Mouse (Mus musculus) megakaryocyte, adult 5-6 weeks (primary cell): ENCODE measurements around the gene Hmg20b. TPM values are rescaled to one million over a fixed set of nuclear protein-coding genes. Genes with fewer than 3 reads are reported as not detected.

ENCODE experiments used
- total RNA-seq, 2 experiments: library from RNA; stranded (forward) in 1 of 2; stranded (reverse) in 1 of 2; fragments of 153-499, 151-499 nt in 1 of 2; fragments of 221-1000, 200-1000 nt in 1 of 2; gene quantifications; 2 replicates each; pipeline versions ENCODE4 v1.2.3 to v1.2.4; 2015 to 2017

Hmg20b gene
- total RNA-seq, 2 experiments from 2014 or later: 24.5 to 33.0 TPM

Other genes starting within 250 kb of the Hmg20b start
Only the 30 nearest of the 32 such genes appear.
- gene Zbtb7a, start 215.3 kb downstream of the Hmg20b start, total RNA-seq (2015): 25.0 and 27.0 TPM in 2 replicates
- gene Zbtb7a, start 215.3 kb downstream of the Hmg20b start, total RNA-seq (2017): 8.8 and 14.5 TPM in 2 replicates
- 10.1 and 13.7 TPM in 2 replicates for gene Pias4, start 182.6 kb downstream of the Hmg20b start, total RNA-seq (2015)
- gene Pias4, start 182.6 kb downstream of the Hmg20b start, total RNA-seq (2017): 12.9 and 13.3 TPM in 2 replicates
- 394 and 408 TPM in 2 replicates for gene Eef2, start 173.8 kb downstream of the Hmg20b start, total RNA-seq (2015)
- gene Eef2, start 173.8 kb downstream of the Hmg20b start, total RNA-seq (2017): 983 and 1,066 TPM in 2 replicates
- 9.8 and 12.7 TPM in 2 replicates for gene Dapk3, start 167.5 kb downstream of the Hmg20b start, total RNA-seq (2015)
- gene Dapk3, start 167.5 kb downstream of the Hmg20b start, total RNA-seq (2017): 27.5 and 36.6 TPM in 2 replicates
- not detected in 2 replicates for gene 4930442H23Rik, start 166.6 kb downstream of the Hmg20b start, total RNA-seq (2015)
- gene 4930442H23Rik, start 166.6 kb downstream of the Hmg20b start, total RNA-seq (2017): not detected in 2 replicates
- not detected in 2 replicates for gene Nmrk2, start 148.4 kb downstream of the Hmg20b start, total RNA-seq (2015)
- not detected in 2 replicates for gene Nmrk2, start 148.4 kb downstream of the Hmg20b start, total RNA-seq (2017)
- not detected in 2 replicates for gene Atcay, start 119.6 kb downstream of the Hmg20b start, total RNA-seq (2015)
- gene Atcay, start 119.6 kb downstream of the Hmg20b start, total RNA-seq (2017): not detected in 2 replicates
- not detected in 2 replicates for gene Zfr2, start 117.3 kb downstream of the Hmg20b start, total RNA-seq (2015)
- 0.16 and 0.26 TPM in 2 replicates for gene Zfr2, start 117.3 kb downstream of the Hmg20b start, total RNA-seq (2017)
- 5.4 and 5.9 TPM in 2 replicates for gene Matk, start 97.5 kb downstream of the Hmg20b start, total RNA-seq (2015)
- gene Matk, start 97.5 kb downstream of the Hmg20b start, total RNA-seq (2017): 7.5 and 8.1 TPM in 2 replicates
- 52.1 and 67.0 TPM in 2 replicates for gene Mrpl54, start 83.5 kb downstream of the Hmg20b start, total RNA-seq (2015)
- gene Mrpl54, start 83.5 kb downstream of the Hmg20b start, total RNA-seq (2017): 97.4 and 154 TPM in 2 replicates
- gene Apba3, start 83.5 kb downstream of the Hmg20b start, total RNA-seq (2015): 16.4 and 20.2 TPM in 2 replicates
- gene Apba3, start 83.5 kb downstream of the Hmg20b start, total RNA-seq (2017): 11.5 and 15.0 TPM in 2 replicates
- gene Tjp3, start 58.9 kb downstream of the Hmg20b start, total RNA-seq (2015): 3.4 and 3.7 TPM in 2 replicates
- gene Tjp3, start 58.9 kb downstream of the Hmg20b start, total RNA-seq (2017): 5.0 and 6.5 TPM in 2 replicates
- 28.0 and 31.7 TPM in 2 replicates for gene Pip5k1c, start 57.5 kb downstream of the Hmg20b start, total RNA-seq (2015)
- 40.4 and 46.1 TPM in 2 replicates for gene Pip5k1c, start 57.5 kb downstream of the Hmg20b start, total RNA-seq (2017)
- 4.5 and 7.4 TPM in 2 replicates for gene Cactin, start 29.4 kb downstream of the Hmg20b start, total RNA-seq (2015)
- 16.2 and 20.6 TPM in 2 replicates for gene Cactin, start 29.4 kb downstream of the Hmg20b start, total RNA-seq (2017)
- 0.34 and 0.85 TPM in 2 replicates for gene Tbxa2r, start 21.7 kb downstream of the Hmg20b start, total RNA-seq (2015)
- gene Tbxa2r, start 21.7 kb downstream of the Hmg20b start, total RNA-seq (2017): 0.07 and 0.28 TPM in 2 replicates
- gene Gipc3, start 7.2 kb downstream of the Hmg20b start, total RNA-seq (2015): not detected in 2 replicates
- not detected in 2 replicates for gene Gipc3, start 7.2 kb downstream of the Hmg20b start, total RNA-seq (2017)
- 4.1 and 4.6 TPM in 2 replicates for gene Mfsd12, start 7.0 kb upstream of the Hmg20b start, total RNA-seq (2015)
- 7.4 TPM in 2 replicates for gene Mfsd12, start 7.0 kb upstream of the Hmg20b start, total RNA-seq (2017)
- 0.49 and 1.3 TPM in 2 replicates for gene 4930404N11Rik, start 15.3 kb upstream of the Hmg20b start, total RNA-seq (2015)
- 0.37 and 0.49 TPM in 2 replicates for gene 4930404N11Rik, start 15.3 kb upstream of the Hmg20b start, total RNA-seq (2017)
- gene Fzr1, start 28.0 kb upstream of the Hmg20b start, total RNA-seq (2015): 22.7 and 23.8 TPM in 2 replicates
- 20.9 and 24.0 TPM in 2 replicates for gene Fzr1, start 28.0 kb upstream of the Hmg20b start, total RNA-seq (2017)
- gene Dohh, start 33.9 kb upstream of the Hmg20b start, total RNA-seq (2015): 5.4 and 5.7 TPM in 2 replicates
- 21.9 and 42.4 TPM in 2 replicates for gene Dohh, start 33.9 kb upstream of the Hmg20b start, total RNA-seq (2017)
- gene Gm48551, start 34.0 kb upstream of the Hmg20b start, total RNA-seq (2015): 0.83 and 2.9 TPM in 2 replicates
- gene Gm48551, start 34.0 kb upstream of the Hmg20b start, total RNA-seq (2017): 0.33 TPM in 1 of 2 replicates, not detected in the other
- gene Gm48552, start 38.5 kb upstream of the Hmg20b start, total RNA-seq (2015): not detected in 2 replicates
- gene Gm48552, start 38.5 kb upstream of the Hmg20b start, total RNA-seq (2017): 0.26 and 1.4 TPM in 2 replicates
- gene Smim24, start 42.6 kb upstream of the Hmg20b start, total RNA-seq (2015): 30.6 and 34.0 TPM in 2 replicates
- 6.5 and 11.5 TPM in 2 replicates for gene Smim24, start 42.6 kb upstream of the Hmg20b start, total RNA-seq (2017)
- gene Nfic, start 105.2 kb upstream of the Hmg20b start, total RNA-seq (2015): 51.4 and 54.5 TPM in 2 replicates
- gene Nfic, start 105.2 kb upstream of the Hmg20b start, total RNA-seq (2017): 6.2 and 8.6 TPM in 2 replicates
- gene Celf5, start 132.2 kb upstream of the Hmg20b start, total RNA-seq (2015): not detected in 2 replicates
- 0.24 TPM in 1 of 2 replicates, not detected in the other for gene Celf5, start 132.2 kb upstream of the Hmg20b start, total RNA-seq (2017)
- 55.8 and 62.8 TPM in 2 replicates for gene Ncln, start 145.9 kb upstream of the Hmg20b start, total RNA-seq (2015)
- 72.4 and 76.3 TPM in 2 replicates for gene Ncln, start 145.9 kb upstream of the Hmg20b start, total RNA-seq (2017)
- 22.8 and 23.9 TPM in 2 replicates for gene S1pr4, start 149.7 kb upstream of the Hmg20b start, total RNA-seq (2015)
- 28.1 and 29.3 TPM in 2 replicates for gene S1pr4, start 149.7 kb upstream of the Hmg20b start, total RNA-seq (2017)
- 34.3 and 35.9 TPM in 2 replicates for gene Gna15, start 173.7 kb upstream of the Hmg20b start, total RNA-seq (2015)
- 31.5 and 42.4 TPM in 2 replicates for gene Gna15, start 173.7 kb upstream of the Hmg20b start, total RNA-seq (2017)
- gene Gna11, start 194.7 kb upstream of the Hmg20b start, total RNA-seq (2015): 4.9 and 7.8 TPM in 2 replicates
- gene Gna11, start 194.7 kb upstream of the Hmg20b start, total RNA-seq (2017): 7.1 and 8.1 TPM in 2 replicates
- gene Aes, start 209.0 kb upstream of the Hmg20b start, total RNA-seq (2015): 345 and 384 TPM in 2 replicates
- 238 and 282 TPM in 2 replicates for gene Aes, start 209.0 kb upstream of the Hmg20b start, total RNA-seq (2017)